Mouse (Mus musculus) heart, postnatal 10 days (tissue): ENCODE measurements around the gene Sh3bp4. TPM values are rescaled to one million over a fixed set of nuclear protein-coding genes. Genes with fewer than 3 reads are reported as not detected.
A peak's percentile ranks its signal among the peaks of the same experiment; 100 is the strongest.

Experiments used
- DNase-seq, 2 experiments: peaks; one replicate each; pipeline ENCODE4 v3.0.0; 2021
- intact Hi-C: fragments of 180-260 bp; cut with DNase I; formaldehyde crosslinking; loops from one replicate; pipeline ENCODE4 v1.15.1; 2025
- total RNA-seq, 2 experiments: library from RNA; stranded (reverse); gene quantifications; 2 replicates each; pipeline ENCODE4 v1.2.3; 2021

The Sh3bp4 gene
- total RNA-seq, 2 experiments from 2014 or later: 26.2 to 28.6 TPM

GRCm38 (mm10) chr1:89163483-89163882, 93.3 kb downstream of the Sh3bp4 start:
- intact Hi-C loops: no loop called here
- no peak for DNase-seq

GRCm38 (mm10) chr1:89164281-89164680, 94.1 kb downstream of the Sh3bp4 start:
- intact Hi-C loops: no loop called here
- no peak for DNase-seq

- no peak for DNase-seq
- intact Hi-C loops: no loop called here
Observed at GRCm38 (mm10) chr1:89164685-89165084, 94.5 kb downstream of the Sh3bp4 start.

GRCm38 (mm10) chr1:89166814-89167249, 96.6 kb downstream of the Sh3bp4 start:
- intact Hi-C loops: no loop called here
- DNase-seq: peak in 1 of 2 experiments; percentile 39

GRCm38 (mm10) chr1:89171275-89171767, 101.1 kb downstream of the Sh3bp4 start:
- intact Hi-C loops: no loop called here
- no peak for DNase-seq

- no peak for DNase-seq
- intact Hi-C loops: no loop called here
Observed at GRCm38 (mm10) chr1:89174621-89175020, 104.4 kb downstream of the Sh3bp4 start.

- DNase-seq: no peak
Observed at GRCm38 (mm10) chr1:89175355-89175754, 105.1 kb downstream of the Sh3bp4 start.

GRCm38 (mm10) chr1:89183261-89183831, 113.1 kb downstream of the Sh3bp4 start:
- DNase-seq: peak; percentile 66 to 71
- intact Hi-C loops: loop anchor here (2.0 kb wide), 1 partner anchor 43 kb away; no protein-coding TSS in a partner anchor

More at GRCm38 (mm10) chr1:89175355-89175754, 105.1 kb downstream of the Sh3bp4 start:
- intact Hi-C loops: no loop called here

GRCm38 (mm10) chr1:89184111-89184785, 114.0 kb downstream of the Sh3bp4 start:
- intact Hi-C loops: no loop called here
- DNase-seq: peak in 1 of 2 experiments; percentile 30

- intact Hi-C loops: no loop called here
- DNase-seq: no peak
Observed at GRCm38 (mm10) chr1:89184839-89185238, 114.6 kb downstream of the Sh3bp4 start.

- intact Hi-C loops: no loop called here
- no peak for DNase-seq
Observed at GRCm38 (mm10) chr1:89187441-89187840, 117.2 kb downstream of the Sh3bp4 start.

GRCm38 (mm10) chr1:89188091-89188490, 117.9 kb downstream of the Sh3bp4 start:
- intact Hi-C loops: no loop called here
- DNase-seq: peak; percentile 50 to 57

- peak in 1 of 2 experiments; percentile 32 for DNase-seq
- intact Hi-C loops: no loop called here
Observed at GRCm38 (mm10) chr1:89189204-89189603, 119.0 kb downstream of the Sh3bp4 start.

GRCm38 (mm10) chr1:89190621-89191020, 120.4 kb downstream of the Sh3bp4 start:
- intact Hi-C loops: loop anchor here (2.0 to 5.0 kb wide), 2 partner anchors 103 to 120 kb away; partner anchors contain the start of gene Sh3bp4
- DNase-seq: peak in 1 of 2 experiments; percentile 35

GRCm38 (mm10) chr1:89191127-89191740, 121.0 kb downstream of the Sh3bp4 start:
- intact Hi-C loops: loop anchor here (2.0 to 5.0 kb wide), 2 partner anchors 104 to 120 kb away; partner anchors contain the start of gene Sh3bp4
- DNase-seq: peak; percentile 90 to 93

GRCm38 (mm10) chr1:89192536-89193220, 122.5 kb downstream of the Sh3bp4 start:
- DNase-seq: peak; percentile 39 to 71
- intact Hi-C loops: loop anchor here (1.0 to 5.0 kb wide), 2 partner anchors 105 to 447 kb away; no protein-coding TSS in a partner anchor

- intact Hi-C loops: loop anchor here (1.0 to 5.0 kb wide), 2 partner anchors 106 to 448 kb away; no protein-coding TSS in a partner anchor
- DNase-seq: no peak
Observed at GRCm38 (mm10) chr1:89193576-89193975, 123.4 kb downstream of the Sh3bp4 start.

GRCm38 (mm10) chr1:89195827-89196712, 125.9 kb downstream of the Sh3bp4 start:
- peak; percentile 88 to 91 for DNase-seq
- intact Hi-C loops: loop anchor here (5.0 kb wide), 1 partner anchor 774 kb away; no protein-coding TSS in a partner anchor
